Mouse (Mus musculus): Measurements from ENCODE around the gene Fgf9.

Fgf9 gene

GRCm38 (mm10) chr14:58087326-58087725 lies 17.0 kb downstream of the Fgf9 start:
- DNase-seq (ENCODE audit: low read depth in 1 of 2, low spot score in 2 of 2) = no peak

GRCm38 (mm10) chr14:58089486-58089885 lies 19.1 kb downstream of the Fgf9 start:
- no peak for DNase-seq (ENCODE audit: low read depth in 1 of 2, low spot score in 2 of 2)

- no peak for DNase-seq (ENCODE audit: low read depth in 1 of 2, low spot score in 2 of 2)
These were observed 21.0 kb downstream of the Fgf9 start for GRCm38 (mm10) chr14:58091321-58091720.

- no peak for DNase-seq (ENCODE audit: low read depth in 1 of 2, low spot score in 2 of 2)
These were observed 29.3 kb downstream of the Fgf9 start for GRCm38 (mm10) chr14:58099599-58099998.

- DNase-seq (ENCODE audit: low read depth in 1 of 2, low spot score in 2 of 2) = no peak
These were observed 31.0 kb downstream of the Fgf9 start for GRCm38 (mm10) chr14:58101298-58101697.

GRCm38 (mm10) chr14:58104266-58104665 lies 33.9 kb downstream of the Fgf9 start:
- DNase-seq (ENCODE audit: low read depth in 1 of 2, low spot score in 2 of 2) = no peak

GRCm38 (mm10) chr14:58105596-58105995 lies 35.2 kb downstream of the Fgf9 start:
- DNase-seq (ENCODE audit: low read depth in 1 of 2, low spot score in 2 of 2) = no peak

- no peak for DNase-seq (ENCODE audit: low read depth in 1 of 2, low spot score in 2 of 2)
These were observed 39.3 kb downstream of the Fgf9 start for GRCm38 (mm10) chr14:58109601-58110000.

- DNase-seq (ENCODE audit: low read depth in 1 of 2, low spot score in 2 of 2) = no peak
These were observed 41.2 kb downstream of the Fgf9 start for GRCm38 (mm10) chr14:58111562-58111961.

- no peak for DNase-seq (ENCODE audit: low read depth in 1 of 2, low spot score in 2 of 2)
These were observed 42.0 kb downstream of the Fgf9 start for GRCm38 (mm10) chr14:58112341-58112740.

GRCm38 (mm10) chr14:58113180-58113579 lies 42.8 kb downstream of the Fgf9 start:
- DNase-seq (ENCODE audit: low read depth in 1 of 2, low spot score in 2 of 2) = no peak

- DNase-seq (ENCODE audit: low read depth in 1 of 2, low spot score in 2 of 2) = no peak
These were observed 43.8 kb downstream of the Fgf9 start for GRCm38 (mm10) chr14:58114146-58114545.

GRCm38 (mm10) chr14:58124625-58125024 lies 54.3 kb downstream of the Fgf9 start:
- DNase-seq (ENCODE audit: low read depth in 1 of 2, low spot score in 2 of 2) = no peak

GRCm38 (mm10) chr14:58126508-58126907 lies 56.2 kb downstream of the Fgf9 start:
- no peak for DNase-seq (ENCODE audit: low read depth in 1 of 2, low spot score in 2 of 2)

GRCm38 (mm10) chr14:58139506-58140055 lies 69.2 kb downstream of the Fgf9 start:
- DNase-seq (ENCODE audit: low read depth in 1 of 2, low spot score in 2 of 2) = no peak

- no peak for DNase-seq (ENCODE audit: low read depth in 1 of 2, low spot score in 2 of 2)
These were observed 79.5 kb downstream of the Fgf9 start for GRCm38 (mm10) chr14:58149637-58150470.

- no peak for DNase-seq (ENCODE audit: low read depth in 1 of 2, low spot score in 2 of 2)
These were observed 80.1 kb downstream of the Fgf9 start for GRCm38 (mm10) chr14:58150471-58150855.

GRCm38 (mm10) chr14:58152110-58152509 lies 81.8 kb downstream of the Fgf9 start:
- no peak for DNase-seq (ENCODE audit: low read depth in 1 of 2, low spot score in 2 of 2)

- DNase-seq (ENCODE audit: low read depth in 1 of 2, low spot score in 2 of 2) = no peak
These were observed 83.4 kb downstream of the Fgf9 start for GRCm38 (mm10) chr14:58153470-58154416.

- no peak for DNase-seq (ENCODE audit: low read depth in 1 of 2, low spot score in 2 of 2)
These were observed 90.3 kb downstream of the Fgf9 start for GRCm38 (mm10) chr14:58160624-58161023.
